Mouse (Mus musculus) C2C12 (cell line): ENCODE data around the gene Ilf2.

Source experiments
- CEBPB ChIP-seq: IDR thresholded peaks from one replicate; pipeline ENCODE4 v1.6.1; 2011; ENCODE audit warnings: low read depth, mild to moderate bottlenecking, control low read depth, moderate library complexity
- CTCF ChIP-seq: IDR thresholded peaks from one replicate; pipeline ENCODE4 v1.5.1; 2011; ENCODE audit not compliant: control insufficient read depth, insufficient read depth, insufficient read length
- MAX ChIP-seq: IDR thresholded peaks from one replicate; pipeline ENCODE4 v1.6.1; 2011; ENCODE audit warnings: mild to moderate bottlenecking, control low read depth
- MYOD1 ChIP-seq: IDR thresholded peaks from one replicate; pipeline ENCODE4 v1.6.1; 2011; ENCODE audit warnings: low read depth; ENCODE audit not compliant: control insufficient read depth, insufficient read length
- MYOG ChIP-seq: IDR thresholded peaks from one replicate; pipeline ENCODE4 v1.6.1; 2011; ENCODE audit not compliant: control insufficient read depth, insufficient read length; ENCODE audit errors: extremely low read depth
- USF1 ChIP-seq: IDR thresholded peaks from one replicate; pipeline ENCODE4 v1.6.1; 2011; ENCODE audit warnings: low read depth, mild to moderate bottlenecking, control low read depth, moderate library complexity

- TF ChIP-seq CTCF = no peak
- TF ChIP-seq MYOG = no peak
- TF ChIP-seq CEBPB = no peak
- no peak for TF ChIP-seq MYOD1
- no peak for TF ChIP-seq USF1
- TF ChIP-seq MAX = no peak
Observed at GRCm38 (mm10) chr3:90447123-90447494, 28.8 kb upstream of the Ilf2 start.
